Mouse (Mus musculus) WW6 (cell line): ENCODE results near the gene 5430419D17Rik.
A peak's percentile ranks its signal among the peaks of the same experiment; 100 is the strongest.

Experiments
- DNase-seq: peaks from one replicate; pipeline ENCODE4 v3.0.0-alpha.2; 2013; ENCODE audit warnings: low read depth, low spot score

The 5430419D17Rik gene

GRCm38 (mm10) chr7:131174121-131174520 lies at the start of gene 5430419D17Rik:
TSS of gene 5430419D17Rik (plus strand) at chr7:131174402.
- DNase-seq, result no peak

- no peak for DNase-seq
These were observed 44.2 kb upstream of the 5430419D17Rik start for GRCm38 (mm10) chr7:131130021-131130420.

GRCm38 (mm10) chr7:131133181-131133580 lies 41.0 kb upstream of the 5430419D17Rik start:
- no peak for DNase-seq

GRCm38 (mm10) chr7:131146214-131146613 lies 28.0 kb upstream of the 5430419D17Rik start, which contains the start of gene 4933402N03Rik:
TSS of gene 4933402N03Rik (minus strand) at chr7:131146314.
- no peak for DNase-seq

GRCm38 (mm10) chr7:131150179-131150578 lies 24.0 kb upstream of the 5430419D17Rik start:
- DNase-seq, result no peak

GRCm38 (mm10) chr7:131153044-131153443 lies 21.2 kb upstream of the 5430419D17Rik start:
- DNase-seq, result no peak

GRCm38 (mm10) chr7:131162251-131162650 lies 12.0 kb upstream of the 5430419D17Rik start:
- DNase-seq, result no peak

GRCm38 (mm10) chr7:131167771-131168170 lies 6.4 kb upstream of the 5430419D17Rik start:
- no peak for DNase-seq

GRCm38 (mm10) chr7:131169099-131169498 lies 5.1 kb upstream of the 5430419D17Rik start:
- no peak for DNase-seq

- DNase-seq, result peak; percentile 13
These were observed 8.5 kb downstream of the 5430419D17Rik start for GRCm38 (mm10) chr7:131182685-131183084.

GRCm38 (mm10) chr7:131184339-131184738 lies 10.1 kb downstream of the 5430419D17Rik start:
- DNase-seq, result no peak

- no peak for DNase-seq
These were observed 12.8 kb downstream of the 5430419D17Rik start for GRCm38 (mm10) chr7:131187047-131187446.

- no peak for DNase-seq
These were observed 13.8 kb downstream of the 5430419D17Rik start for GRCm38 (mm10) chr7:131187996-131188395.

- no peak for DNase-seq
These were observed 48.9 kb downstream of the 5430419D17Rik start for GRCm38 (mm10) chr7:131223086-131223485.

GRCm38 (mm10) chr7:131236091-131236490 lies 61.9 kb downstream of the 5430419D17Rik start:
- DNase-seq, result no peak

GRCm38 (mm10) chr7:131244993-131245392 lies 70.8 kb downstream of the 5430419D17Rik start:
- peak; percentile 7 for DNase-seq

GRCm38 (mm10) chr7:131256841-131257240 lies 82.6 kb downstream of the 5430419D17Rik start:
- no peak for DNase-seq

GRCm38 (mm10) chr7:131257309-131257708 lies 83.1 kb downstream of the 5430419D17Rik start:
- no peak for DNase-seq

- no peak for DNase-seq
These were observed 86.7 kb downstream of the 5430419D17Rik start for GRCm38 (mm10) chr7:131260946-131261345.

- DNase-seq, result no peak
These were observed 90.0 kb downstream of the 5430419D17Rik start for GRCm38 (mm10) chr7:131264251-131264650.

GRCm38 (mm10) chr7:131265851-131266250 lies 91.6 kb downstream of the 5430419D17Rik start:
- DNase-seq, result no peak

GRCm38 (mm10) chr7:131297151-131297550 lies 122.9 kb downstream of the 5430419D17Rik start:
- DNase-seq, result no peak

- DNase-seq, result no peak
These were observed 129.1 kb downstream of the 5430419D17Rik start for GRCm38 (mm10) chr7:131303340-131303739.

GRCm38 (mm10) chr7:131306733-131307132 lies 132.5 kb downstream of the 5430419D17Rik start:
- no peak for DNase-seq
